Mouse (Mus musculus): ENCODE data around the gene Tmem53.
A peak's percentile ranks its signal among the peaks of the same experiment; 100 is the strongest.

Gene Tmem53

DNA sequence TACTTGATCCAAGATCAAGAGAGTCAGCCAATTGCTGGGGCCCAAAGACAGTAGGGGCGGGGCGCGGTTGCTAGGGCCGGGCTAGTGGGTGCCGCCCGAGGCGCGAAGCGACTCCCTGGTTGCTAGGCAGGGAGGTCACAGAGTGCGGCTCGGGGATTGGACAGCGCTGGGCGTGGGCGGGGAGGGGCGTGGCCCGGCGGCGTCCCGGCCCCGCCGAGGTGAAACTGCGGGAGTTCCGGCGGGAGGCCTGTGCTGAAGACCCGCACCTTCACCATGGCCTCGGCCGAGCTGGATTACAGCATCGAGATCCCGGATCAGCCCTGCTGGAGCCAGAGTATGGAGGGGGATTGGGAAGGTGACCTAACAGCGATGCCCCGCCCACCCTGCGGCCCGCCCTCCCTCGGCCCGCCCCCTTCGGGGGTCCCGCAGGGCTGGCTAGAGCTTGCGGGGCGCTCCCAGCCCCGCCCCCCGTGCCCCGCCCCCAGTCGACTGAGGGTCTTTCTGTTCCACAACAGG, at the start of gene Tmem53, which contains the start of gene Armh1:
Gene Tmem53, plus strand, starts transcription at position 151 of the 516 bp plus-strand sequence.
Gene Armh1, minus strand, starts transcription at position 325 of the 516 bp plus-strand sequence.
- DNase-seq (ENCODE audit: low spot score in 2 of 2) = peak; percentile 45 to 68

DNA sequence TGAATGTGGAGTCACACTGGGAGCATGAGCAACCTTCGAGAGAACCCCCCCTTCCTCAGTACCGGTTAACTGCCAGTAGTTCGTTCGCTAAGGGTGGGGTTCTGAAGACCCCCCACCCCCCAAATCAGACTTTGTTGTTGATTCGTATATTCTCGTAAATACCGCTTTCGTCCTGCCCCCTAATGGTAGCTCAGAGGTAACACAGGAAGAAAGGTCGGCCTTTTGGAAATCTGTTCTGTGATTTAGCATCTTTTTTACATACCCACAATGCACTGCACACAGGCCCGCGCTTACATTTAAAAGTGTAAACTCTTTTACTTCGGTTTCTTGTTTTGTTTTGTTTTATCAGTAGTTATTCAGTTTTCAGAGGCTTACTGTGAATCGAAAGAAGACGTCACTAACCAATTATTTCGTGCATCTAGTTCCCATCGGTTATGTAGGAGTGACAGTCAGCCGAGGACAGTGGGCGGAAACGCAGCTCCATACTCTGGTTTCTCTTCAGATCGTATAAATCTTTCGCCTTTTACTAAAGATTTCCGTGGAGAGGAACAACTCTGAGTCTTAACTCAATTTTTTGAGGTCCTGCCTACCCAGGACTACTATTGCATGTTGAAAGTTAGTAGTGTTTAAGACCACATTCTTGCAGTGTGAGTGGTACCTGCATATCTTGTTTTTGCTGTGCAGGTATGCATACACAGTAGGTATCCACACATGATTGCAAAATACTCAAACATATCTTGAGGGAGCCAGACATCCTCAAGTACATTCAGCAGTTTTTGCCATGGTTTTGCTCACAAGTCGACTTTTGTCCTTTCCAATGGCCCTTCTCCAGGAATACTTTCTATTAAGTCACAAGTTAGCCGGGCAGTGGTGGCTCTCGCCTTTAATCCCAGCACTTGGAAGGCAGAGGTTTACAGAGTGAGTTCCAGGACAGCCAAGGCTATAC, 49.4 kb upstream of the Tmem53 start:
- no peak for DNase-seq (ENCODE audit: low spot score in 2 of 2)

DNA sequence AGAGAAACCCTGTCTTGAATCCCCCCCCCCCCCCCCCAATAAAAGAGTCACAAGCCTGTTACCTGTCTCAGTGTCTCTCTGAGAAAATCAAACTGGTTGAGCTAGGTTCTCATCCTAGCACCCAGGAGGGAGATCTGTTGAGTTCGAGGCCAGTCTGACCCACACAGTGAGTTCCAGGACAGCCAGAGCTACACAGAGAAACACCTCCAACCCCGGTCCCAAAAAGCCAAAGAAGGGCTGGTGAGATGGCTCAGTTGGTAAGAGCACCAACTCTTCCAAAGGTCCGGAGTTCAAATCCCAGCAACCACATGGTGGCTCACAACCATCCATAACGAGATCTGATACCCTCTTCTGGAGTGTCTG, 48.8 kb upstream of the Tmem53 start:
- DNase-seq (ENCODE audit: low spot score in 2 of 2) = no peak

DNA sequence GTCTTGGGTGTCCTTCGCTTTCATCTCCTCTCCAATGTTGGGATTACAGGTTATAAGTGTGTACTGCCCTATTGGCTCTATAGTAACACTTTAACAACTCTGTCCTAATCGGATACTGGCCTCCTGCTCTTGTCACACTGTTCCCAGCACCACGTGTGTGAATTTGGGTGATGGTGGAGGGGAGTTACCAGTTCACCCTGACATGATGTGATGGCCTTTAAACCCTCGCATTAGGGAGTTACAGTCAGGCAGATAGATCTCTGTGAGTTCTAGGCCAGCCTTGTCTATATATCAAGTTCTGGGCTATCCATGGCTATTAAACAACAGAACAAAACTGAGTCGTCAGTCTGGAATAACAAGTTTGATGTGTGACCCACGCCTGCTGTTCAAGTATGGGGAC, 42.2 kb upstream of the Tmem53 start:
- DNase-seq (ENCODE audit: low spot score in 2 of 2) = no peak

DNA sequence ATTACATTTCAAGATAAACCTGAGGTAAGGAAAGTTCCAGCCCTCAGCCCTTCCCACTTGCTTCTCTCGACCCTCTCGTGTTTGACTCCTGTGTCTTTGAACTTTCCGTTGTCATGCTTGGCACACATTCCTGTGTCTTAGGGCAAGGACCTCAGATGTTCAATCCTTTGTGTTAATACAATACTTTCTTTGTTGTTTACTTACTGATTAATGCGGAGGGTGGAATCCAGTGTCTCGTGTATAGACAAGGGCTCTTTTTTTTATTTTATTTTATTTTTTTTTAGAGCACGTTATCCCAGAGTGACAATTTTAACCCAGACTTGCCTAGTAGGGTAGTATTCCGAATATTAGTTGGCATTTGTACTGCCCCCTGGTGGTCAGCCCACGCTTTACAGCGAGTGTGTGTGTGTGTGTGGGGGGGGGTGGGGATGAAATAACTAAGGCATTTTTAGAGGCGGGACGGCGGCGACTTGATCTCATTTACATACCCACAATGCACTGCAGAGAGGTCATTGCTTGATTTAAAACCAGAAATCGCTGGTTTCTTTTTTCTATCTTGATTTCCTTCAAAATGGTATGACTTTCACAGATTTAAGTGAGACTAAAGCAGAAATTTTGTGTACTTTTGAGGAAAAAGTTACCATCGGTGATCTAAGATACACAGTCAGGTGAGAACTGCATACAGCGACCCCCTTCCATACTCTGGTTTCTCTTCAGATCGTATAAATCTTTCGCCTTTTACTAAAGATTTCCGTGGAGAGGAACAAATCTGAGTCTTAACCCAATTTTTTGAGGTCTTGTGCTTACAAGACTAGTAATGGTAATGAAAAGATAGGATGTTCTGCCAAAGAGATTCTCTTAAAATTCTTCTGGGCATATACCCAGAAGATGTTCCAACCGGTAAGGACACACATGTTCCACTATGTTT, 41.3 kb upstream of the Tmem53 start:
- DNase-seq (ENCODE audit: low spot score in 2 of 2) = peak; percentile 31 to 38

DNA sequence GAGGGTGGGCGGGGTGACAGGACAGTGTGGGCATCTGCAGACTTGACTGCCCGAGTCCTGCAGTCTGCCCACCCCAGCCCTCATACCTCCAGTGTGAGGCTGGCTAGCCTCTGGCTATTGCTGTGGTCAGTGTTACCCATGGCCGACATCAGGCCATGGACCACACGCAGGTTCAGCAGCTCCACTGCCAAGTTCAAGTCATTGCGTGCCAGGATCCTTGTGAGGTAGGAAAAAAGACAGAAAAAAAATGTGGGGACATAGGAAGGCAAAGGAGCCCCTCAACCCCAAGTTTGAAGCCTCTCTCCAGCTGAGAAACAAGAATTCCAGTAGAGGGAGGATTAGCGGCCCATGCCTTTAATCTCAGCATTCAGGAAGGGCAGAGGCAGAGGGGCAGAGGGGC, 37.5 kb upstream of the Tmem53 start:
- DNase-seq (ENCODE audit: low spot score in 2 of 2) = no peak

DNA sequence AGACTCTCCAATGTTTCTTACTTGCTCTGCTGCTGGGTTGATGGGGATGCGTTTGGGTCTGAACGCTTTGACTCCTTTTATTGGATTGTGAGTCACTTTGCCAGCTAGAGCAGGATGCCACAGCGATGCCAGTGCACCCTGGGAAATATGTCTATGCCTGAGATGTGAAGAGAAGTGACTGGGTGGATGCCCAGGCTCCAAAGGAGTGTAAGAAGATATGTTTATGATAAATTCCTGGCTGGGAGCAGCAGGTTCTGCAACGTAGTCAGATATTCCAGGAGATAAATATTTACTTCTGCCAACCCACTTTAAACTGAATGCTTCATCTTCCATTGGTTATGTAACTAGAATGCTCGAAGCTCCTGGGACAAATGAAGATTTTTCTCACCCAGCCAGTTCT, 34.7 kb upstream of the Tmem53 start:
- DNase-seq (ENCODE audit: low spot score in 2 of 2) = no peak

DNA sequence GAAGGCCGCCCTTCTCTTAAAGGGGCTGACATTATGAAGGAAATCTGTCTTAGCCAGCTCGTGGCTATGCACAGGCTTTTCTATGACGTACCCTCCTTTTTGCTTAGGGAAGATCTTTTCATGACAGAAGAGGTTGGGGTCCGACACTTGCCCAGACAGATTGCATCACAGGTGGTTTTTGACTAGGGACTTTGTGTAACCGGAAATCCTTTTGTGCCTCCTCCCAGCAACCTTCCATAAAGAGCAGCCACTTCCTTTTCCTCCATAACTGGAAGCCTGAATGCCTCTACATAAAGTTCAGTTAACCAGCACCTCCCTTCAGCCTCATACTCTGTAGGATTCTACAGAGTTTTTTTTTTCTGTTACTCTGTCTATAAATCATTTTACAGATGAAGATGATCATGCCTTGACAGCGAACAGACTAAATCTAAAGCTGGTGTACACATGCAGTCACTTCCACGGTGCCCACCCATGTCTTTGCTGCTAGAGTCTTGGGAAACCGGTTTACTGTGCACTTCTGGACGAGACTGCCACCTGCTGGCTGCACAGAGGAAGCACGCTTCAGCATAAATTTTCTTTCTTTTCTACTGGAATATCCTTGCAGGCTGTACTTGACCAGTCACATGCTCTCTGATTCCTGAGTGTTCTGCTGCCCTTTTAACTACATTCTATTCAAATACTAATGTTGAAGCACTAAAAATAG, 33.1 kb upstream of the Tmem53 start:
- no peak for DNase-seq (ENCODE audit: low spot score in 2 of 2)

DNA sequence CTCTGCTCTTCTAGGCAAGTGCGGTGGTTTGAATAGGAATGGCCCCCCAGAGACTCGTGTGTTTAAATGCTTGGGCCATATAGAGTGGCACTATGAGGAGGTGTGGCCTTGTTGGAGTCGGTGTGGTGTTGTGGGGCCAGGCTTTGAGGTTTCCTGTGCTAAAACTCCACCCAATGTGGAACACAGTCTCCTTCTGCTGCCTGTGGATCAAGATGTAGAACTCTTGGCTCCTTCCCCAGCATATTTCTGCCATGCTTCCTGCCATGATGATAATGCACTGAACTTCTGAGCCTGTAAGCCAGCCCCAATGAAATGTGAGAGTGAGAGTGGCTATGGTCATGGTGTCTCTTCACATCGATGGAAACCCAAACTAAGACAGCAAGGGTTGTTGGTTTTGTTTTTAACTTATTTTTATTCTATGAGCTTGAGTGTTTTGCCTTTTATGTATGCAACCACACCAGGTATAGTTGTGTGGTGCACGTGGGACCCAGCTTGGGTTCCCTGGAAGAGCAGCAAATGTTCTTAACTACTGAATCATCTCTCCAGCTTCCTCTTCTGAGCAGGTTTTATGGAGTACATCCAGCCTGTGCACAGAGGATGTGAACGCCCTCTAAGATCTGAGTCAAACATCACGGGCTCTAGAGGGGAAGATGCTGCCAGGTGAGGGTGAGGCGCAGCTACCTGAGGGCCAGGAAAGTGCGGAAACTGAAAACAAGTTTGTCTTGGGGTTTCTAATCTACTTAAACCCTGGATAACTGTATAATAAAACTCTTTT, 30.8 kb upstream of the Tmem53 start:
- DNase-seq (ENCODE audit: low spot score in 2 of 2) = no peak

DNA sequence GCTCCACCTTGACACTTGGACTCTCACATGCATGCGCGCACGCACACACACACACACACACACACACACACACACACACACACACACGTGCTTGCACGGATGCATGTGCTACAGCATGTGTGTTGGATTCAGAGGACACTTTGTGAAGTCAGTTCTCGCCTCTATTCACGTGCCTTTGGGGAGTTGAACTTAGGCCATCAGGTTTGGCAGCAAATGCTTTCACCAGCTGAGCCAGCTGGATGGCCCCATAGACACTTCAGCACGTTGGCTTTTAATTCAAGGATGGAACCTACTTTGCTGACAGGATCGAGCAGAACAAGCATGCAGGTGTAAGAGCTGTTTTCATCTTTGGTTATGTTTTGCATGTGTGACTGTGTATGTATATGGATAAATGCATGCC, 29.9 kb upstream of the Tmem53 start:
- DNase-seq (ENCODE audit: low spot score in 2 of 2) = no peak

DNA sequence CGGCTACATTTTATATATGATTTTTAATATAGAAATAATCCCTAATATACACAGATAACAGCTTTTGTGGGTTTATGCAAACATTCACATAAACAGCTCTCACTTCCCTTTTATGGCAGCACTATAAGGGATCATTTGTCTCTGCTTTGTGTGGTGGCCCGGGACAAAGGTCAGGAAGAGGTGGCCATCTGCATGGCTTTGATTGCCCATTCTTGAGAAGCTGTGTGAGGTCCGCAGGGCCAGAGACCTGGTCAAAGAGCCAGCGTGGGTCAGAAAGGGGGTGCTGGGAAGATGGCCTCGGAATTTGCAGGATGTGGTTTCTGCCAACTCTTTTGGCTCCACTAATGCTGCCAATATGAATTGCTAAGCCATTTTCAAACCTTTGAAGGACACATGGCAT, 28.8 kb upstream of the Tmem53 start:
- DNase-seq (ENCODE audit: low spot score in 2 of 2) = no peak

DNA sequence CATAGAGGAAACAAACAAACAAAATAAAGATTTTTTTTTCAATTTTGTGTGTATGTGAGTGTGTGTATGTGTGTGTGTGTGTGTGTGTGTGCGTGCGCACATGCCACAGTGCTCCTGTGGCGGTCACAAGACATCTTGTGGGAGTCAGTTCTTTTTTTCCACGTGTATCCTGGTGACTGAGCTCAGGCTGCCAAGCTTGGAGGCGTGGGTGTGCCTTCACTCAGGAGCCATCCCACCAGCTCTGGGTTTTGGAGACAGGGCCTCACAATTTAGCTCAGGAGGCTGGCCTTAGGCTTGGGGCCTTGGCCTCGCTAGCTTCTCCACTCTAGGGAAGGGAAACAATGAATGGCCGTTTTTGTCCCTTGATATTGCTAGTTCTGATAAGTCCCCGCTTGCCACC, 27.6 kb upstream of the Tmem53 start:
- DNase-seq (ENCODE audit: low spot score in 2 of 2) = no peak

DNA sequence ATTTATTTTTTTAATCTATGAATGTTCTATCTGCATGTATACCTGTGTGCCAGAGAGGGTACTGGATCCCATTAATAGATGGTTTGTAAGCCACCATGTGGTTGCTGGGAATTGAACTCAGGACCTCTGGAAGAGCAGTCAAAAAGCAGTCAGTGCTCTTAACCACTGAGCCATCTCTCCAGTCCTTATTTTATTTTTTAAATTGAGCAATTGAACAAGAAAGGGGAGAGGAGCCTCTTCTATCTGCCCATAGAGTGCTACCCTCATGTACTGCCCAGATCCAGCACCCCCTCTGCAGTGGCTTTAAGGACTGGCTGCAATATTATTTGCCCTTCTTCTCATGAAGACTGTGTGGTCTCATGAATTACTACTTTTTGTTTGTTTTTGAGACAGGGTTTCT, 26.5 kb upstream of the Tmem53 start:
- no peak for DNase-seq (ENCODE audit: low spot score in 2 of 2)

DNA sequence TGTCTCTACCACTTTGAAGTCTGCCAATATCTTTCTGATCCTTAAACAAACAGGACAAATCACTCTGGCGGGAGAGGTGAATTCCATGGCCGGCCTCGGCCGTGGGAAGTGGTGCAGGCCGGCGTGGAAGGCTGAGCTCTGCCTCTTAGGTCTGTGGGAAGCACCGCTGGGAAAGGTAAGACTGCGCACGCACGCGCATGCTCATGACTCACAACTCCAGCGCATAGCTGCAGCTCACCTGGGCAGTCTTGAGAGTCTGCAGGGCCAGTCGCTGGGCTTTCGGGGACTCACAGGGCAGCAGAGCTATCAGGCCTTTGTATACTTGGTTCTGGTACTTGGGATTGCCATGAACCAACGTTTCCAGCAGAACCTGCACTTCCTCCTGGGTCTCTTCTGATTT, 22.2 kb upstream of the Tmem53 start:
- no peak for DNase-seq (ENCODE audit: low spot score in 2 of 2)

DNA sequence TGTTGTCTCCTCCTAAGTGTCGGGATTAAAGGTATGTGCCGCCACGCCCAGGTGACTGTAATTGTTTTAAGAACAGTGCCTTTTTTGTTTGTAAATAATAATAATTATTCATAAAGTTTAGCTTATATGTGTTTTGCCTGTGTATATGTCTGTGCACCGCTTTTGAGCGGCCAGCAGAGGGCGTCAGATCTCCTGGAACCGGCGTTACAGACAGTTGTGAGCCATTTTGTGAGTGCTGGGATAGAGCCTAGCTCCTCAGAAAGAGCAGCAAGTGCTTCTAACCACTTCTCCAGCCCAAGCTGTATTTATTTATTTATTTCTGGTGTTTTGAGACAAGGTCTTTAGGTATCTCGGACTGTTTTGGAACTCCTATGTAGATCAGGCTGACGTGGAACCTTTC, 21.4 kb upstream of the Tmem53 start:
- DNase-seq (ENCODE audit: low spot score in 2 of 2) = no peak

DNA sequence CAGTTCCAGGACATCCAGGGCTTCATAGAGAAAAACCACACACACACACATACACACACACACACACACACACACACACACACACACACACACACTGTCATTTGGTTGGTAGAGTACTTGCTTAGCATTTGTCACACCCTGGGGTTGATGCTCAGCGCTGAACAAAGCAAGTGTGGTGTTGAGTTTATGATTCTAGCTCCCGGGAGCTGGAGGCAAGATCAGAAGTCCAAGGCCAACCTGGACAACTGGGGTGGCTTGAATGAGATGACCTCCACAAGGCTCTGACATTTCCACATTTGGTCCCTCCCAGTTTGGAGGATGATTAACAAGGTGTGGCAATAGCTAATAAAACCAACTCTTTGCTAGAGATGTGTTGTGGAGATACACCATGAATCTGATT, 20.5 kb upstream of the Tmem53 start:
- no peak for DNase-seq (ENCODE audit: low spot score in 2 of 2)

DNA sequence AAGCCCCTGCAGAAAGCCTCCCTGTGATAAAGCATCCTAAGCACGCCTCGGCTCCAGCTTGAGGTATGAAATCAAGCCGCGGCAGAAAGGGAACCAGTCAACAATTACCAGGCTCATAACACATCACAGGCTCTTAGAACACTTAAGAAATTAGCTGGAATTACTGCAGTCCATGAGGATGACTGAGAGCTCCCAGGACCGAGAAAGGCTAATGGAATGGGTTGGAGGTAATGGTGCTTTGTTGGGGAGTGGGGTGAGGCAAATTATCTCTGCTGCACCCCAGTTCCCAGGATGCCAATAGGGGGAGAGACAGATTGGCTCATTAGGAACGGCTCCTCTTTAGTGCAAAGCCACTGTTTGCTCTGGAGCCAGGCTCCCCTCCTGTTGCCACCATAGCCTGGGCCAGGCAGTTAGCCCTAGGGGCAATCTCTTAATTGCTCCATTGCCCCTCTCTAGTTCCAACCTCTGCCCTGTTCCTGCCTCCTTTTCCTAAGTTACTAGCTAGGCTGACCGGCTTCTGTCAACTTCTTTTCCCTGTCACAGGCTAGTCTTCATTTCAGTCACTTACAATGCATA, 17.5 kb upstream of the Tmem53 start:
- DNase-seq (ENCODE audit: low spot score in 2 of 2) = no peak

DNA sequence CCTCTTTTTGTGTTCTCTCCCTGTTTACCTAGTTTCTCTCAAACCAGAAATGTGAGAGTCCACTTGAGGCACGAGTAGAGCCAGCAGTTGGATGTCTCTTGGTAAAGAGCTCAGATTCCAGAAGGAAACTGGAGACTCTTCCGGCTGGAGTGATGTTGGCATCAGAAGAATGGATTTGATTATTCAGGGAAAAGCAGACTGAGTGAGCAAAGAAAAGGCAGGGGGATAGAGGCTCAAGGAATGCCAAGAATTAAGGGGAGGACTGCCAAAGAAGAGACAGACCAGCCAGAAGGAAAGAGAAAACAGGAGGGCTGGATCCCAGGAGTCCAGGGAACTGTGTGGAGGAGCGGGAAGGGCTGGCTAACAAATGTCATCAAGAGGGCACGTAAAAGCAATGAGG, 15.9 kb upstream of the Tmem53 start:
- no peak for DNase-seq (ENCODE audit: low spot score in 2 of 2)

DNA sequence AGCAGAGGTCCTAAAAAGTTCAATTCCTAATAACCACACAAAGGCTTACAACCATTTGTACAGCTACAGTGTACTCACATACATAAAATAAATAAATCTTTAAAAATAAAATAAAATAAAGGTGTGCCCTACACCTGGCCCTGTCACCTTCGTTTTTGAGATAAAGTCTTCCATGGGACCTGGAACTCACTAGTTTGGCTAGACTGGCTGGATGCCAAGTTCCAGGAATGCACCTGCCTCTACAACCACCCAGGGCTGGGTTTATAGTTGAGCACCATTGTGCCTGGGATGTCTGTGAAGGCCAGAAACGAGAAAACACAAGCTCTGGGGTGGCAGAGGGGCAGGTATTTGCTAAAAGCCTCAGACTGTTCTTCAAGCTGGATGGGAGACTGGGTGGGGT, 12.6 kb upstream of the Tmem53 start:
- no peak for DNase-seq (ENCODE audit: low spot score in 2 of 2)

DNA sequence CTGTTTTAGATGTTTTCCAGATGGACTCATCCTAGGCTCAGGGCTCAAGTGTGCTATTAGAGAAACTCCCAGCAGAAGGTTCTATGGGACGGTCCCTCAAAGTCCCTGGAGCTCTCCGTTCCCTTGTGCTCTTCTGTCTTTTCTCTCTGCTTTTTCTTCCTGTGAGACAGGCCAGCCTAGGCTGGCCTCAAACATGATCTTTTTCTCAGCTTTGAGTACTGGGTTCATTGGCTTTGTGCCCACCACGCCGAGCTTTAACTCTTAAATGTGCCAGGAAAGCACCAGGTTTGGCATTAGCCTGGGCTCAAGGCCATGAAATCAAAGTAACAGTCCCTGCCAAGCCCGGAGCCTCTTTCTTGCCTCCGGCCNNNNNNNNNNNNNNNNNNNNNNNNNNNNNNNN, 10.9 kb upstream of the Tmem53 start:
- no peak for DNase-seq (ENCODE audit: low spot score in 2 of 2)

DNA sequence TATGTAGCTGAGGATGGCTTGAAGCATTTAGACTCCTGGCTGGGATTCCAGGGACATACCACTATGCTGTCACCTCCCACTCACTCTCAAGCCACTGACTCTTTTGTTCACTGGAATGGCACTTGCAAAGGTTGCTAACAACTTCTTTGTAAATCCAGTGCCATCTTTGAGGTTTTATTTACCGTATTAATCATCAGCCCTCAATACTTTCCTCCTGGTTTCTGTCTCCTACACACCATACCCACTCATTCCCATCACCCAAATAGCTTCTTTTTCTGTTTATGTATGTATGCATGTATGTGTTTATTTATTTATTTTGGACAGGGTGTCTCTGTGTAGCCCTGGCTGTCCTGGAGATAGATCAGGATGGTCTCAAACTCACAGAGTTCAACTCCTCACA, 769 bp upstream of the Tmem53 start:
- no peak for DNase-seq (ENCODE audit: low spot score in 2 of 2)
